Mouse (Mus musculus) testis, adult 2 months (tissue): ENCODE data around the gene Xrn1. TPM values are rescaled to one million over a fixed set of nuclear protein-coding genes. Genes with fewer than 3 reads are reported as not detected.

Source experiments
- H3K27ac ChIP-seq: fragments of 200-500 bp; 2 replicates; pipeline ENCODE4 v1.5.1; 2012; ENCODE audit warnings: low read depth, low read length; ENCODE audit not compliant: control insufficient read depth, insufficient read depth
- H3K27me3 ChIP-seq: fragments of 200-500 bp; 2 replicates; pipeline ENCODE4 v1.6.1; 2012; ENCODE audit warnings: mild to moderate bottlenecking, low read length, moderate library complexity; ENCODE audit not compliant: control insufficient read depth, insufficient read depth
- H3K36me3 ChIP-seq: fragments of 200-500 bp; 2 replicates; pipeline ENCODE4 v1.6.1; 2012; ENCODE audit warnings: mild to moderate bottlenecking, low read length; ENCODE audit not compliant: control insufficient read depth, insufficient read depth
- H3K4me1 ChIP-seq: fragments of 200-500 bp; 2 replicates; pipeline ENCODE4 v1.6.1; 2012; ENCODE audit warnings: low read length; ENCODE audit not compliant: control insufficient read depth, insufficient read depth
- H3K4me3 ChIP-seq: fragments of 200-500 bp; 2 replicates; pipeline ENCODE4 v1.5.1; 2012; ENCODE audit warnings: low read depth, mild to moderate bottlenecking, low read length, moderate library complexity, mixed read lengths; ENCODE audit not compliant: control insufficient read depth
- CTCF ChIP-seq: fragments of 200-500 bp; IDR thresholded peaks from 2 replicates; pipeline ENCODE4 v1.5.1; 2012; ENCODE audit warnings: low read depth, mild to moderate bottlenecking, inconsistent platforms, low read length, moderate library complexity; ENCODE audit not compliant: control insufficient read depth, insufficient read depth, insufficient replicate concordance
- POLR2A ChIP-seq: fragments of 200-500 bp; IDR thresholded peaks from 2 replicates; pipeline ENCODE4 v1.6.1; 2012; ENCODE audit warnings: low read depth, mild to moderate bottlenecking, inconsistent platforms, low read length, moderate library complexity; ENCODE audit not compliant: control insufficient read depth
- polyA plus RNA-seq: library from polyadenylated mRNA; depleted of rRNA; stranded (reverse); fragments of >200 nt; gene quantifications from 2 replicates; pipeline ENCODE4 v1.2.3, GENCODE M21; 2012

The Xrn1 gene
- polyA plus RNA-seq, 1 experiment: 2.7 TPM

GRCm38 (mm10) chr9:96051501-96051900, 96.9 kb downstream of the Xrn1 start:
- Histone ChIP-seq H3K36me3 (no peaks in the 10 kb centered on the region; the same call in none of the 2 replicates), H3K27ac (no peak overlapping the region), H3K4me1 (no peaks in the 10 kb centered on the region), H3K27me3 (no peaks in the 10 kb centered on the region), H3K4me3 (no peak overlapping the region)
- no peak for TF ChIP-seq POLR2A
- no peak for TF ChIP-seq CTCF

DNA sequence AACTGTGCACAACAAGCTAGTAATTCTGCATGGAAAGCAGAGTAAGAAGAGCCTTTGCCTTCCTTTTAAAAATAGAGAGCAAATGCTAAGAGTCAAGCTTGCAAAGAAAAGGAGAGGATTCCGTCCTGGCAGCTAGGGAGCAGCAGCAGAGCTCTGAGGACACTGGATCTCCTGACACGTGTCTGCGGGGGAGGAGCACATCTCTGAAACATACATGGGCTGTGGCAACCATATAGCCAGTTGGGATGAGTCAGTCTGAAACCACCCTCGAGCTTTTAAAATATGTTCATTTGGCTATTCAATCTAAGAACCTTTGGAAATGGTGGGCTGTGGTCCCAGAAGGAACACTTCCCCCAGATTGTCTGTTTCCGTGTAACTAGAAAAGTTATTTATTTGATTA, 100.3 kb downstream of the Xrn1 start:
- no peak overlapping the region for H3K27ac ChIP-seq
- TF ChIP-seq POLR2A (no peak), CTCF (no peak)
- no peaks in the 10 kb centered on the region for H3K4me1 ChIP-seq
- no peaks in the 10 kb centered on the region for H3K27me3 ChIP-seq
- H3K36me3 ChIP-seq: no peaks in the 10 kb centered on the region; the same call in none of the 2 replicates
- H3K4me3 ChIP-seq: no peak overlapping the region

DNA sequence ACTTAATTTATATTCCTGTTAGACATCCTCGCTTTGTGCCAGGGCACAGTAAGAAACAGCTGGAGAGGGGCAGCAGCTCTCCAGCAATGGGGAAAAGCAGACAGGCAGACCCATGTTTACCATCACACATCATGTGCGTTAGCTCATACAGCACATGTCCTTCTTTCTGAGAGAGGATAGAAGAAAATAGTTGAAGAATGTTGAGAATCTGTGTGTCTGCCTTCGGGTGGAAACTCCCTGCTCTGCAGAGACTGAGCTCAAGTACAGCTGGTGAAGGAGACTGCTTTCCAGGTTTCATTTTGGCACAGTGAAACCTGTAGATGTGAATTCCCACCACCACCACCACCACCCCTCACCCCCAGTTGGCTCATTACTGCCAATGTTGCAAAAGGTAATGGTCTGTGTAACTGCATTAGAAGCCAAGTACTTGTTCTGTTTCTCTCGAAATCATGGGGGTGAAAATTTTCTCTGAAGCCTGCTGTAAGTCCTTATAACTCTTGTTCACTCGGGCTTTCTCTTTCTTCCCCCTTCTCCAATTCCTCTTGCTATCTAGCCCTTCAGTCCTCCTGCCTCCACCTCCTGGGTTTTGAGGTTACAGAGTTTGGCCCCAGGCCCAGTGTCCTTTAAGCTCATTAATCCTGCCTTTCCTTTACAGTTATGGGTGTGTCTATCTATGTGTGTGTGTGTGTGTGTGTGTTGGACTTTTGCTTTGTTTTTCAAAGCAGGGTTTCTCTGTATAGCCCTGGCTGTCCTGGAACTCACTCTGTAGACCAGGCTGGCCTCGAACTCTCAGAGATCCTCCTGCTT, 102.1 kb downstream of the Xrn1 start:
- Histone ChIP-seq H3K36me3 (no peaks in the 10 kb centered on the region; the same call in none of the 2 replicates), H3K4me3 (no peak overlapping the region), H3K4me1 (no peaks in the 10 kb centered on the region), H3K27ac (no peak overlapping the region), H3K27me3 (no peaks in the 10 kb centered on the region)
- TF ChIP-seq CTCF (no peak), POLR2A (no peak)

GRCm38 (mm10) chr9:96063083-96063802, 108.7 kb downstream of the Xrn1 start:
- no peak overlapping the region for H3K4me3 ChIP-seq
- H3K27me3 ChIP-seq: no peaks in the 10 kb centered on the region
- H3K36me3 ChIP-seq: no peaks in the 10 kb centered on the region
- TF ChIP-seq POLR2A: no peak
- no peak for TF ChIP-seq CTCF
- no peaks in the 10 kb centered on the region for H3K4me1 ChIP-seq
- H3K27ac ChIP-seq: no peak overlapping the region

- no peaks in the 10 kb centered on the region for H3K4me1 ChIP-seq
- H3K27me3 ChIP-seq: no peaks in the 10 kb centered on the region
- H3K36me3 ChIP-seq: no peaks in the 10 kb centered on the region
- no peak overlapping the region for H3K27ac ChIP-seq
- no peak for TF ChIP-seq CTCF
- no peak for TF ChIP-seq POLR2A
- H3K4me3 ChIP-seq: no peak overlapping the region
Measured at GRCm38 (mm10) chr9:96063803-96064475, 109.4 kb downstream of the Xrn1 start.

GRCm38 (mm10) chr9:96067507-96067906, 112.9 kb downstream of the Xrn1 start:
- TF ChIP-seq CTCF (no peak), POLR2A (no peak)
- Histone ChIP-seq H3K27ac (no peak overlapping the region), H3K27me3 (no peaks in the 10 kb centered on the region), H3K4me3 (no peak overlapping the region), H3K4me1 (no peaks in the 10 kb centered on the region), H3K36me3 (no peaks in the 10 kb centered on the region)
